Mouse (Mus musculus) CH12.LX (cell line): Measurements from ENCODE around the gene Grb2.

Experiments used
- CTCF ChIP-seq, 2 experiments: IDR thresholded peaks in 1 of 2; conservative IDR thresholded peaks in 1 of 2; 2 replicates each; pipeline ENCODE4 v1.5.1; 2011 to 2012; ENCODE audit warnings: low read depth in 2 of 2, low read length in 2 of 2, improper control_type of control experiment in 1 of 2, inconsistent platforms in 1 of 2, mild to moderate bottlenecking in 1 of 2, moderate library complexity in 1 of 2
- ELF1 ChIP-seq: IDR thresholded peaks from 2 replicates; pipeline ENCODE4 v1.6.1; 2014; ENCODE audit warnings: low read depth, mild to moderate bottlenecking, inconsistent platforms, low read length, improper control_type of control experiment
- NELFE ChIP-seq: IDR thresholded peaks from 2 replicates; pipeline ENCODE4 v1.6.1; 2011; ENCODE audit warnings: low read depth, low read length, improper control_type of control experiment
- POLR2A ChIP-seq: IDR thresholded peaks from 2 replicates; pipeline ENCODE4 v1.6.1; 2011; ENCODE audit warnings: low read depth, mild to moderate bottlenecking, improper control_type of control experiment, low read length

GRCm38 (mm10) chr11:115613138-115613945, 95.1 kb downstream of the Grb2 start:
- TF ChIP-seq ELF1 = 0 out of 2 replicates have a peak, but pooled peaks have one; percentile 11
- no peak for TF ChIP-seq CTCF (conservative IDR thresholded peaks at IDR 0.05 in 1 of 2, IDR thresholded peaks at IDR 0.05 in 1 of 2; ENCODE audit: low read depth in 2 of 2, low read length in 2 of 2)
- no peak; the same call in 1 of the 2 replicates for TF ChIP-seq POLR2A
- TF ChIP-seq NELFE = no peak; the same call in 1 of the 2 replicates
